Mouse (Mus musculus): ENCODE measurements around the gene Mier2.

DNA sequence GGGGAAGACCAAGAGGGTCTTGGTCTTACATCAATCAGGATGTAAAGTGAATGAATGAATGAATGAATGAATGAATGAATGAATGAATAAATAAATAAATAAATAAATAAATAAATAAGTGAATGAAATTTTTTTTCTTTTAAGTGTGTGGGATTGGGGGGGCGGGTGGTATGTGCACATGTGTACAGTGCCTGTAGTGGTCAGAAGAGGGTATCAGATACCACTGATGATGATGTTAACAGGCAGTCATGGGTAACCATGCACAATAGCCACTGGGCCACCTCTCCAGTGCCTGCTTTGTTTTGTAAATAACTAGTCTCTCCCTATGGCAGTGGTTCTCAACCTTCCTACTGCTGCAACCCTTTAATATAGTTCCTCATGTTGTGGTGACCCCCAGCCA lies 30.6 kb downstream of the Mier2 start:
- TF ChIP-seq POLR2A (IDR thresholded peaks at IDR 0.05; ENCODE audit: control insufficient read depth, extremely low read depth, insufficient read depth, low read length, poor library complexity) (no peak), CTCF (IDR thresholded peaks at IDR 0.05; ENCODE audit: borderline replicate concordance, control insufficient read depth, extremely low read depth, insufficient read depth, low read length, poor library complexity) (no peak)

Data from thymus, adult 2 months (tissue).